Mouse (Mus musculus) hindbrain, embryonic 14.5 days (tissue): ENCODE results near the gene Ranbp3l. TPM values are rescaled to one million over a fixed set of nuclear protein-coding genes. Genes with fewer than 3 reads are reported as not detected.
A peak's percentile ranks its signal among the peaks of the same experiment; 100 is the strongest.

Source experiments
- ATAC-seq: fragments of 200-750 bp; cut with Nextera tagmentation; 2 replicates; pipeline ENCODE4 v1.8.0; 2017; ENCODE audit warnings: moderate number of reproducible peaks, mild to moderate bottlenecking, moderate TSS enrichment, moderate library complexity; ENCODE audit not compliant: low FRiP score
- DNase-seq: peaks from one replicate; pipeline ENCODE4 v3.0.0-alpha.2; 2015; ENCODE audit warnings: low spot score
- H3K27ac ChIP-seq: fragments of 300-500 bp; sonication (generic); 2 replicates; pipeline ENCODE4 v1.5.1; 2014; ENCODE audit warnings: mild to moderate bottlenecking, moderate library complexity
- H3K27me3 ChIP-seq: fragments of 300-500 bp; sonication (generic); 2 replicates; pipeline ENCODE4 v1.6.1; 2014; ENCODE audit warnings: mild to moderate bottlenecking, low read length, mixed read lengths; ENCODE audit not compliant: control insufficient read depth, insufficient read depth
- H3K36me3 ChIP-seq: fragments of 300-500 bp; sonication (generic); replicated peaks from 2 replicates; pipeline ENCODE4 v1.6.1; 2014; ENCODE audit not compliant: control insufficient read depth, insufficient read depth
- H3K4me1 ChIP-seq: fragments of 300-500 bp; sonication (generic); replicated peaks from 2 replicates; pipeline ENCODE4 v1.6.1; 2014; ENCODE audit warnings: antibody characterized with exemption, low read length, mixed read lengths; ENCODE audit not compliant: control insufficient read depth, insufficient read depth
- H3K4me2 ChIP-seq: fragments of 300-500 bp; sonication (generic); replicated peaks from 2 replicates; pipeline ENCODE4 v1.6.1; 2014; ENCODE audit warnings: mild to moderate bottlenecking, moderate library complexity
- H3K4me3 ChIP-seq: fragments of 300-500 bp; sonication (generic); replicated peaks from 2 replicates; pipeline ENCODE4 v1.5.1; 2014; ENCODE audit warnings: mild to moderate bottlenecking, low read length
- H3K9ac ChIP-seq: fragments of 300-500 bp; sonication (generic); 2 replicates; pipeline ENCODE4 v1.6.1; 2014
- H3K9me3 ChIP-seq: fragments of 300-500 bp; sonication (generic); 2 replicates; pipeline ENCODE4 v1.6.1; 2016; ENCODE audit warnings: low read length; ENCODE audit not compliant: control insufficient read depth
- WGBS: fragments of 180-500 bp; shearing (Covaris S2); extraction: QIAGEN DNeasy Blood & Tissue Kit; methylation state at CpG from one replicate; pipeline ENCODE4 v1.1.7; 2014; 5-methylcytosine and 5-hydroxymethylcytosine counted together
- polyA plus RNA-seq: library from polyadenylated mRNA; unstranded; fragments of >200 nt; fragmentation: Nextera tagmentation; extraction: Ambion mirVana; gene quantifications from 2 replicates; pipeline ENCODE4 v1.2.1, GENCODE M21; 2014

Gene Ranbp3l
- polyA plus RNA-seq, 1 experiment from 2014 or later = 15.1 TPM

DNA sequence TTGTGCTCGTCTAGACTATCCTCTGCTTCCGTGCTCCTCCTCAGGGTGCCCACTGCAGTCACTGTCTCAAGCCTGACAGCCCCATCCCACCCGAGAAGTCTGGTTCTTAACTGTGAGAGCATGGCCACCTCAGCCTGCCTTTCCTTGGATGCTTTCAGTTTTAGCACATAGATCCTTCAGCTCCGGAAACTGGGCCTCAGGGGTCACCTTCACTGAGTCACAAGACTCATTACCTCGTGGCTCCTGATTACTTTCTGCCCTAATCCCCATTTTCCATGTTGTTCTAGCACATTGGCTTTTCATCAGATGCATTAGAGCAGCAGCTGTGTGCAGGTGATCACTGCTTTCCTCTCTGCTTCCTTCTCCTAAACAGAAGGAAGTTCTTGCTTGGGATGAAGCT, 119.7 kb downstream of the Ranbp3l start:
- DNase-seq (no peak), ATAC-seq (no peak)
- H3K4me1 ChIP-seq = no peaks in the 10 kb centered on the region
- H3K4me2 ChIP-seq = no peak overlapping the region
- no peaks in the 10 kb centered on the region for H3K27me3 ChIP-seq
- 78% methylated on average over 5 of the region's 5 CpGs for WGBS
- H3K4me3 ChIP-seq = no peak overlapping the region
- no peak overlapping the region for H3K27ac ChIP-seq
- no peaks in the 10 kb centered on the region for H3K9me3 ChIP-seq
- H3K9ac ChIP-seq = no peak overlapping the region
- H3K36me3 ChIP-seq = peaks cover 8% of the 10 kb centered on the region

GRCm38 (mm10) chr15:9087895-9088682, 120.3 kb downstream of the Ranbp3l start:
- peaks cover 14% of the 10 kb centered on the region for H3K36me3 ChIP-seq
- WGBS = 86% methylated on average over 17 of the region's 17 CpGs
- no peaks in the 10 kb centered on the region for H3K27me3 ChIP-seq
- no peak overlapping the region for H3K4me3 ChIP-seq
- DNase-seq (no peak), ATAC-seq (0 out of 2 replicates have a peak, but pooled peaks have one; percentile 46)
- H3K4me2 ChIP-seq = no peak overlapping the region
- no peak overlapping the region for H3K9ac ChIP-seq
- no peaks in the 10 kb centered on the region for H3K4me1 ChIP-seq
- H3K9me3 ChIP-seq = no peaks in the 10 kb centered on the region
- no peak overlapping the region for H3K27ac ChIP-seq

- Histone ChIP-seq H3K9me3 (no peaks in the 10 kb centered on the region), H3K4me3 (no peak overlapping the region), H3K27me3 (no peaks in the 10 kb centered on the region), H3K4me2 (no peak overlapping the region), H3K9ac (no peak overlapping the region), H3K27ac (no peak overlapping the region), H3K4me1 (no peaks in the 10 kb centered on the region), H3K36me3 (peaks cover 20% of the 10 kb centered on the region)
- 56% methylated on average over 8 of the region's 8 CpGs for WGBS
- DNase-seq = no peak
- 0 out of 2 replicates have a peak, but pooled peaks have one; percentile 3 for ATAC-seq
Observed at GRCm38 (mm10) chr15:9088683-9089072, 120.9 kb downstream of the Ranbp3l start.

- no peak for DNase-seq
- 13% methylated on average over 2 of the region's 2 CpGs for WGBS
- H3K36me3 ChIP-seq = peaks cover 25% of the 10 kb centered on the region
- H3K4me2 ChIP-seq = no peak overlapping the region
- H3K9me3 ChIP-seq = no peaks in the 10 kb centered on the region
- H3K9ac ChIP-seq = no peak overlapping the region
- H3K4me1 ChIP-seq = no peaks in the 10 kb centered on the region
- no peaks in the 10 kb centered on the region for H3K27me3 ChIP-seq
- no peak overlapping the region for H3K27ac ChIP-seq
- H3K4me3 ChIP-seq = no peak overlapping the region
- ATAC-seq = no peak
Observed at GRCm38 (mm10) chr15:9089136-9089720, 121.5 kb downstream of the Ranbp3l start.

GRCm38 (mm10) chr15:9090662-9091061, 122.9 kb downstream of the Ranbp3l start:
- no peaks in the 10 kb centered on the region for H3K4me1 ChIP-seq
- H3K4me3 ChIP-seq = no peak overlapping the region
- H3K9me3 ChIP-seq = no peaks in the 10 kb centered on the region
- H3K9ac ChIP-seq = no peak overlapping the region
- DNase-seq = no peak
- no peak overlapping the region for H3K4me2 ChIP-seq
- no peak overlapping the region for H3K27ac ChIP-seq
- no peaks in the 10 kb centered on the region for H3K27me3 ChIP-seq
- 96% methylated on average over 5 of the region's 5 CpGs for WGBS
- H3K36me3 ChIP-seq = peaks cover 29% of the 10 kb centered on the region
- no peak for ATAC-seq

DNA sequence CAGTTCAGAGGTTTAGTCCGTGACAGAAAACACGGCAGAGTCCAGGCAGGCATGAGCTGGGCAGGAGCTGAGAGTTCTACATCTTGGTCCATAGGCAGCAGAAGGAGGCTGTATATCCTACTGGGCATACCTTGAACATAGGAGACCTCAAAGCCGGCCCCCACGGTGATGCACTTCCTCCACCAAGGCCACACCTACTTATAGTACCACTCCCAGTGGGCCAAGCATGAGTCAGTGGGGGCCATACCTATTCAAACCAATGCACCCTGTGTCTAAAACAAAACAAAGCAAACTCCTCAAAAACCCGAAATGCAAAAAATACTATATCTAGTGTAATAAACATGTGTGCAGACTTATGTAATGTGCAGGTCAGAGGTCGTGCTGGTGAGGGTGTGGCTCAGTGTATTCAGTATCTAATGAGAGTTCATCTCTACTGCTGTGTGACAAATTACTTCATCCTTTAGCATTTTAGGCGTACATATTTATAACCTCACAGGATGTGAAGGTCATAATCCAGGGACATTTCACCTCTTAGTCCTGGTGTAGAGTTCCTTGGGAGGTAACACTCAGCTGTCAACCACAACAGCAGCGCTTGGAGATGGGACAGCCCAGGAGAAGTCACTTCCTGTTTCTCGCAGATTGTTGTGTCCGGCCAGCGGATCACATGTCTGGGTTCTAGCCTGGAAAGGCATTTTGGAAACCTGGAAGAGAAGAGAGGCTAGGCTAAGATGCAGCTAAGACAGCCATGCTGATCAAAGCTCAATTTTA, 126.0 kb downstream of the Ranbp3l start:
- no peak for ATAC-seq
- WGBS = 81% methylated on average over 11 of the region's 11 CpGs
- peak overlapping the region; percentile 13 for H3K4me2 ChIP-seq

GRCm38 (mm10) chr15:9094366-9094750, 126.6 kb downstream of the Ranbp3l start:
- Histone ChIP-seq H3K4me1 (no peaks in the 10 kb centered on the region), H3K27me3 (no peaks in the 10 kb centered on the region), H3K9me3 (no peaks in the 10 kb centered on the region), H3K36me3 (peaks cover 50% of the 10 kb centered on the region), H3K4me2 (peak overlapping the region; percentile 13), H3K4me3 (no peak overlapping the region), H3K9ac (no peak overlapping the region), H3K27ac (no peak overlapping the region)
- DNase-seq = peak; percentile 38
- peak; percentile 79; the same call in 1 of the 2 replicates for ATAC-seq
- WGBS = 21% methylated on average over 13 of the region's 13 CpGs

More for the DNA sequence above, 126.0 kb downstream of the Ranbp3l start:
- Histone ChIP-seq H3K27ac (no peak overlapping the region), H3K9me3 (no peaks in the 10 kb centered on the region), H3K9ac (no peak overlapping the region), H3K4me1 (no peaks in the 10 kb centered on the region), H3K4me3 (no peak overlapping the region), H3K36me3 (peaks cover 45% of the 10 kb centered on the region), H3K27me3 (no peaks in the 10 kb centered on the region)
- no peak for DNase-seq

- no peak overlapping the region for H3K27ac ChIP-seq
- no peak overlapping the region for H3K4me2 ChIP-seq
- DNase-seq (no peak), ATAC-seq (no peak)
- WGBS = 88% methylated on average over 4 of the region's 4 CpGs
- no peaks in the 10 kb centered on the region for H3K27me3 ChIP-seq
- H3K4me1 ChIP-seq = no peaks in the 10 kb centered on the region
- H3K9me3 ChIP-seq = no peaks in the 10 kb centered on the region
- no peak overlapping the region for H3K4me3 ChIP-seq
- H3K9ac ChIP-seq = no peak overlapping the region
- peaks cover 61% of the 10 kb centered on the region for H3K36me3 ChIP-seq
Observed at GRCm38 (mm10) chr15:9096865-9097264, 129.1 kb downstream of the Ranbp3l start.

GRCm38 (mm10) chr15:9100446-9101077, 132.8 kb downstream of the Ranbp3l start:
- Histone ChIP-seq H3K9ac (no peak overlapping the region), H3K4me2 (no peak overlapping the region), H3K27ac (no peak overlapping the region), H3K9me3 (no peaks in the 10 kb centered on the region), H3K27me3 (no peaks in the 10 kb centered on the region), H3K36me3 (peaks cover 69% of the 10 kb centered on the region), H3K4me1 (no peaks in the 10 kb centered on the region), H3K4me3 (no peak overlapping the region)
- ATAC-seq (peak; percentile 79; the same call in 1 of the 2 replicates), DNase-seq (no peak)
- WGBS = 69% methylated on average over 10 of the region's 10 CpGs
